Mouse (Mus musculus): ENCODE results near the gene Aasdh. TPM values are rescaled to one million over a fixed set of nuclear protein-coding genes. Genes with fewer than 3 reads are reported as not detected.
A peak's percentile ranks its signal among the peaks of the same experiment; 100 is the strongest.

Gene Aasdh
- total RNA-seq, 2 experiments from 2014 or later = 19.3 to 23.2 TPM

- DNase-seq (ENCODE audit: low spot score in 2 of 2) = no peak
These were observed 61.4 kb downstream of the Aasdh start for GRCm38 (mm10) chr5:76843851-76844419.

- DNase-seq (ENCODE audit: low spot score in 2 of 2) = peak; percentile 67 to 84
These were observed 61.9 kb downstream of the Aasdh start for GRCm38 (mm10) chr5:76843448-76843847.

GRCm38 (mm10) chr5:76841859-76842258 lies 63.5 kb downstream of the Aasdh start:
- DNase-seq (ENCODE audit: low spot score in 2 of 2) = no peak

GRCm38 (mm10) chr5:76839786-76840185 lies 65.5 kb downstream of the Aasdh start:
- DNase-seq (ENCODE audit: low spot score in 2 of 2) = no peak

- no peak for DNase-seq (ENCODE audit: low spot score in 2 of 2)
These were observed 68.3 kb downstream of the Aasdh start for GRCm38 (mm10) chr5:76837018-76837417.

- no peak for DNase-seq (ENCODE audit: low spot score in 2 of 2)
These were observed 72.6 kb downstream of the Aasdh start for GRCm38 (mm10) chr5:76832529-76833210.

- DNase-seq (ENCODE audit: low spot score in 2 of 2) = peak in 1 of 2 experiments; percentile 52
These were observed 76.6 kb downstream of the Aasdh start for GRCm38 (mm10) chr5:76828527-76829240.

Other genes starting within 250 kb of the Aasdh start
- gene C530008M17Rik, start 249.0 kb downstream of the Aasdh start, total RNA-seq (2021) = 10 to 100 TPM; 83.7 to 89.5 TPM
- gene Paics, start 45.8 kb upstream of the Aasdh start, total RNA-seq (2021) = 10 to 100 TPM; 89.6 to 91.3 TPM
- gene Ppat, start 46.1 kb upstream of the Aasdh start, total RNA-seq (2021) = 10 to 100 TPM; 16.2 to 17.8 TPM
- 100 to 1,000 TPM in 1 of 2 experiments, 10 to 100 TPM in 1; 93.1 to 102 TPM for gene Srp72, start 69.2 kb upstream of the Aasdh start, total RNA-seq (2021)
- gene Arl9, start 98.5 kb upstream of the Aasdh start, total RNA-seq (2021) = not detected
- gene Thegl, start 110.5 kb upstream of the Aasdh start, total RNA-seq (2021) = 1 to 10 TPM in 1 of 2 experiments, under 1 TPM in 1; 0.97 to 1.1 TPM
- 10 to 100 TPM; 82.2 to 84.9 TPM for gene Hopx, start 209.6 kb upstream of the Aasdh start, total RNA-seq (2021)

All from layer of hippocampus, adult 18-20 months (tissue).